Mouse (Mus musculus): ENCODE results near the gene Hrc. TPM values are rescaled to one million over a fixed set of nuclear protein-coding genes. Genes with fewer than 3 reads are reported as not detected.

Gene Hrc
- polyA plus RNA-seq, 1 experiment, result 9.1 TPM

GRCm38 (mm10) chr7:45313495-45313894 lies 21.6 kb upstream of the Hrc start:
- TF ChIP-seq CTCF (IDR thresholded peaks at IDR 0.05; ENCODE audit: borderline replicate concordance, control insufficient read depth, extremely low read depth, insufficient read depth, low read length, poor library complexity) (no peak), POLR2A (IDR thresholded peaks at IDR 0.05; ENCODE audit: control insufficient read depth, extremely low read depth, insufficient read depth, low read length, poor library complexity) (no peak)
- DNase-seq, result no peak
- Histone ChIP-seq H3K27me3 (ENCODE audit: control insufficient read depth, insufficient read depth, low read length) (no peaks in the 10 kb centered on the region), H3K36me3 (ENCODE audit: control insufficient read depth, insufficient read depth, low read length) (no peaks in the 10 kb centered on the region), H3K27ac (ENCODE audit: control insufficient read depth, insufficient read depth, low read length) (no peak overlapping the region), H3K4me3 (ENCODE audit: control insufficient read depth, insufficient read depth, low read length) (no peak overlapping the region), H3K4me1 (replicated peaks; ENCODE audit: control insufficient read depth, insufficient read depth, low read length) (peaks cover 7% of the 10 kb centered on the region; the same call in 1 of the 2 replicates)
- WGBS, result 78% methylated on average over 9 of the region's 9 CpGs

- TF ChIP-seq CTCF (IDR thresholded peaks at IDR 0.05; ENCODE audit: borderline replicate concordance, control insufficient read depth, extremely low read depth, insufficient read depth, low read length, poor library complexity) (no peak), POLR2A (IDR thresholded peaks at IDR 0.05; ENCODE audit: control insufficient read depth, extremely low read depth, insufficient read depth, low read length, poor library complexity) (no peak)
- 95% methylated on average over 10 of the region's 10 CpGs for WGBS
- H3K4me1 ChIP-seq (replicated peaks; ENCODE audit: control insufficient read depth, insufficient read depth, low read length), result no peaks in the 10 kb centered on the region
- no peaks in the 10 kb centered on the region for H3K27me3 ChIP-seq (ENCODE audit: control insufficient read depth, insufficient read depth, low read length)
- no peak overlapping the region for H3K27ac ChIP-seq (ENCODE audit: control insufficient read depth, insufficient read depth, low read length)
- DNase-seq, result no peak
- no peak overlapping the region for H3K4me3 ChIP-seq (ENCODE audit: control insufficient read depth, insufficient read depth, low read length)
- no peaks in the 10 kb centered on the region for H3K36me3 ChIP-seq (ENCODE audit: control insufficient read depth, insufficient read depth, low read length)
Measured at GRCm38 (mm10) chr7:45315182-45315701, 19.8 kb upstream of the Hrc start.

GRCm38 (mm10) chr7:45316536-45316935 lies 18.6 kb upstream of the Hrc start:
- WGBS, result 96% methylated on average over 14 of the region's 14 CpGs
- DNase-seq, result no peak
- H3K27ac ChIP-seq (ENCODE audit: control insufficient read depth, insufficient read depth, low read length), result no peak overlapping the region
- no peaks in the 10 kb centered on the region for H3K27me3 ChIP-seq (ENCODE audit: control insufficient read depth, insufficient read depth, low read length)
- H3K4me1 ChIP-seq (replicated peaks; ENCODE audit: control insufficient read depth, insufficient read depth, low read length), result no peaks in the 10 kb centered on the region
- no peak for TF ChIP-seq CTCF (IDR thresholded peaks at IDR 0.05; ENCODE audit: borderline replicate concordance, control insufficient read depth, extremely low read depth, insufficient read depth, low read length, poor library complexity)
- TF ChIP-seq POLR2A (IDR thresholded peaks at IDR 0.05; ENCODE audit: control insufficient read depth, extremely low read depth, insufficient read depth, low read length, poor library complexity), result no peak
- H3K36me3 ChIP-seq (ENCODE audit: control insufficient read depth, insufficient read depth, low read length), result no peaks in the 10 kb centered on the region
- H3K4me3 ChIP-seq (ENCODE audit: control insufficient read depth, insufficient read depth, low read length), result no peak overlapping the region

- no peaks in the 10 kb centered on the region for H3K27me3 ChIP-seq (ENCODE audit: control insufficient read depth, insufficient read depth, low read length)
- no peaks in the 10 kb centered on the region for H3K4me1 ChIP-seq (replicated peaks; ENCODE audit: control insufficient read depth, insufficient read depth, low read length)
- no peak for TF ChIP-seq POLR2A (IDR thresholded peaks at IDR 0.05; ENCODE audit: control insufficient read depth, extremely low read depth, insufficient read depth, low read length, poor library complexity)
- no peaks in the 10 kb centered on the region for H3K36me3 ChIP-seq (ENCODE audit: control insufficient read depth, insufficient read depth, low read length)
- H3K27ac ChIP-seq (ENCODE audit: control insufficient read depth, insufficient read depth, low read length), result no peak overlapping the region
- no peak overlapping the region for H3K4me3 ChIP-seq (ENCODE audit: control insufficient read depth, insufficient read depth, low read length)
- WGBS, result 91% methylated on average over 4 of the region's 4 CpGs
- no peak for DNase-seq
Measured at GRCm38 (mm10) chr7:45322245-45322644, 12.8 kb upstream of the Hrc start.

GRCm38 (mm10) chr7:45323069-45323468 lies 12.0 kb upstream of the Hrc start:
- Histone ChIP-seq H3K36me3 (ENCODE audit: control insufficient read depth, insufficient read depth, low read length) (no peaks in the 10 kb centered on the region), H3K4me3 (ENCODE audit: control insufficient read depth, insufficient read depth, low read length) (no peak overlapping the region), H3K4me1 (replicated peaks; ENCODE audit: control insufficient read depth, insufficient read depth, low read length) (no peaks in the 10 kb centered on the region), H3K27me3 (ENCODE audit: control insufficient read depth, insufficient read depth, low read length) (no peaks in the 10 kb centered on the region), H3K27ac (ENCODE audit: control insufficient read depth, insufficient read depth, low read length) (no peak overlapping the region)
- no peak for DNase-seq
- no peak for TF ChIP-seq POLR2A (IDR thresholded peaks at IDR 0.05; ENCODE audit: control insufficient read depth, extremely low read depth, insufficient read depth, low read length, poor library complexity)
- TF ChIP-seq CTCF (IDR thresholded peaks at IDR 0.05; ENCODE audit: borderline replicate concordance, control insufficient read depth, extremely low read depth, insufficient read depth, low read length, poor library complexity), result no peak
- WGBS, result 97% methylated on average over 5 of the region's 5 CpGs

GRCm38 (mm10) chr7:45325800-45326199 lies 9.3 kb upstream of the Hrc start:
- DNase-seq, result no peak
- TF ChIP-seq CTCF (IDR thresholded peaks at IDR 0.05; ENCODE audit: borderline replicate concordance, control insufficient read depth, extremely low read depth, insufficient read depth, low read length, poor library complexity) (no peak), POLR2A (IDR thresholded peaks at IDR 0.05; ENCODE audit: control insufficient read depth, extremely low read depth, insufficient read depth, low read length, poor library complexity) (no peak)
- Histone ChIP-seq H3K4me3 (ENCODE audit: control insufficient read depth, insufficient read depth, low read length) (no peak overlapping the region), H3K27me3 (ENCODE audit: control insufficient read depth, insufficient read depth, low read length) (no peaks in the 10 kb centered on the region), H3K4me1 (replicated peaks; ENCODE audit: control insufficient read depth, insufficient read depth, low read length) (no peaks in the 10 kb centered on the region), H3K27ac (ENCODE audit: control insufficient read depth, insufficient read depth, low read length) (no peak overlapping the region), H3K36me3 (ENCODE audit: control insufficient read depth, insufficient read depth, low read length) (no peaks in the 10 kb centered on the region)

- Histone ChIP-seq H3K4me1 (replicated peaks; ENCODE audit: control insufficient read depth, insufficient read depth, low read length) (peaks cover 9% of the 10 kb centered on the region), H3K27ac (ENCODE audit: control insufficient read depth, insufficient read depth, low read length) (no peak overlapping the region), H3K4me3 (ENCODE audit: control insufficient read depth, insufficient read depth, low read length) (no peak overlapping the region), H3K27me3 (ENCODE audit: control insufficient read depth, insufficient read depth, low read length) (no peaks in the 10 kb centered on the region), H3K36me3 (ENCODE audit: control insufficient read depth, insufficient read depth, low read length) (no peaks in the 10 kb centered on the region)
- no peak for DNase-seq
- TF ChIP-seq CTCF (IDR thresholded peaks at IDR 0.05; ENCODE audit: borderline replicate concordance, control insufficient read depth, extremely low read depth, insufficient read depth, low read length, poor library complexity), result no peak
- no peak for TF ChIP-seq POLR2A (IDR thresholded peaks at IDR 0.05; ENCODE audit: control insufficient read depth, extremely low read depth, insufficient read depth, low read length, poor library complexity)
- WGBS, result 95% methylated on average over 13 of the region's 13 CpGs
Measured at GRCm38 (mm10) chr7:45328841-45329475, 6.1 kb upstream of the Hrc start.

All from thymus, adult 2 months (tissue).